Mouse (Mus musculus) olfactory bulb, adult 2 months (tissue): ENCODE measurements around the gene Fbxl7.

Experiments used
- CTCF ChIP-seq: fragments of 200-500 bp; IDR thresholded peaks from 2 replicates; pipeline ENCODE4 v1.5.1; 2012; ENCODE audit warnings: low read depth, mild to moderate bottlenecking, low read length, moderate library complexity; ENCODE audit not compliant: insufficient read depth
- POLR2A ChIP-seq: fragments of 200-500 bp; IDR thresholded peaks from 2 replicates; pipeline ENCODE4 v1.6.1; 2012; ENCODE audit warnings: mild to moderate bottlenecking, low read depth, low read length, moderate library complexity; ENCODE audit not compliant: insufficient read depth

DNA sequence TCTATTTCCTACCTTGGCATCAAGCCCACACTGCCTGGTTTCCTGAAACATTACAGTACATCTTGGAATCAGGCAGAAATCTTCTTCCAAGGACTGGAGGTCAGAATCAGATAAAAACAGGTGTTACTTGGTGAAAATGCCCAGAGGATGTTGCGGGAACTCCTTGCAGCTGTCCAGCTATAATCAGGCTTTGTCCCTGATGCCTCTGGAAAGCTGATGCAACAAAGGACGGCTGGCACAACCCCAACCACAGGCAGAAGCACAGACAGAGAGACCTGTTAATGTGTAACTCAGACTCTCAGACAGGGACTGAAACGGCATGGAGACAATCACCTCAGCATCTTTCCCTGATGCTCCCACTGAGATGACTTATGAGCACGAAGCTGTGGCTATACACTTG, 133.7 kb downstream of the Fbxl7 start:
- TF ChIP-seq CTCF (no peak), POLR2A (no peak)
